Mouse (Mus musculus): ENCODE data around the gene Tomm40. TPM values are rescaled to one million over a fixed set of nuclear protein-coding genes. Genes with fewer than 3 reads are reported as not detected.
"Not testable (repeated sequence)": the region's sequence is repeated elsewhere in the genome, so short reads cannot be mapped to it uniquely, and the experiment has no call there.

Tomm40 gene
- polyA plus RNA-seq, 1 experiment: 218 TPM

DNA sequence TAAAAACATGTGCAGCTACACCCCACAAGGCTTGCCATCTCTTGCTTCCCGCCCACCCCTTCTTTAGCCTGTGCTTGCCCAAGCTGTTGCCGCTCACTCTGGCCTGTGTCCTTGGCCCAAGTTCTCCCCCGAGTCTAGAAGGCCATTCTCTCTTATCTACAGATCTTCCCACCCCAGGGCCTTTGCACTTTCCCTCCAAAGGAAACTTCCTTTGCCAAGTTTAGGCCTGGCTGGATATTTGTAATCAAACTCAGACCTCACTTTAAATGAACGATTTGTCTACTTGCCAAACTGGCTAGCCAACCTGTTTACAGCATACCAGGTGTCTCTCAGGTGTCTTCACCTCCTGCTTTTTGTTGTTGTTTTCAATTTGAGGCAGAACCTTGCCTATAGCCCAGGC is 24.4 kb downstream of the Tomm40 start:
- Histone ChIP-seq H3K79me3 (ENCODE audit: low read depth) (no peaks in the 10 kb centered on the region), H3K4me3 (ENCODE audit: insufficient read depth, poor library complexity, severe bottlenecking) (no peak overlapping the region), H3K36me3 (ENCODE audit: control insufficient read depth, insufficient read depth) (no peaks in the 10 kb centered on the region), H3K79me2 (ENCODE audit: control insufficient read depth, insufficient read depth) (no peaks in the 10 kb centered on the region), H3K27me3 (ENCODE audit: control insufficient read depth, insufficient read depth, insufficient read length) (peaks cover 4% of the 10 kb centered on the region), H3ac (ENCODE audit: control insufficient read depth, insufficient read length, low read depth) (no peak overlapping the region)
- no peak for TF ChIP-seq MAX (IDR thresholded peaks at IDR 0.05)
- TF ChIP-seq MYOD1 (IDR thresholded peaks at IDR 0.05; ENCODE audit: control insufficient read depth, insufficient read length, low read depth): no peak
- TF ChIP-seq FOSL1 (IDR thresholded peaks at IDR 0.05; ENCODE audit: insufficient read depth, low read length, poor library complexity, severe bottlenecking): no peak
- TF ChIP-seq USF1 (IDR thresholded peaks at IDR 0.05; ENCODE audit: low read depth): no peak
- TF ChIP-seq MYOG (IDR thresholded peaks at IDR 0.05; ENCODE audit: control insufficient read depth, extremely low read depth, insufficient read length): no peak
- no peak for TF ChIP-seq CTCF (IDR thresholded peaks at IDR 0.05; ENCODE audit: control insufficient read depth, insufficient read depth, insufficient read length)
- no peak for TF ChIP-seq CEBPB (IDR thresholded peaks at IDR 0.05; ENCODE audit: low read depth)

DNA sequence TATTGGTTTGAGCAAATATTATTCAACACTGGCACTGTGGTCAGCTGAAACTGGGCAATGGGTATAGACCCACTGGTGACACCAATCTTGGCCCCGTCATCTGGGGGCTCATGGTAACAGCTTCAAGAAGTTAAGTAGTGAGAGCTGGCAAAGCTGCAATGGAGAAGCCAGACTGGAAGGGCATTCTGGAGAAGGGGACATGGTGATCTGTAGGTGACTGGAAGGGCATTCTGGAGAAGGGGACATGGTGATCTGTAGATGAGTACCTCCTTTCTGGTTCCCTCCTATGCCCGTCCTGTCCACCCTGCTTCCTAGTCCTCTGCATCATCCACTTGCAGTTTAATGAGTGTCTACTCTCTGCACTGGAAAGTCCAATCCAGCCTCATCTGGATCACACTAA is 26.6 kb downstream of the Tomm40 start:
- Histone ChIP-seq H3K4me3 (ENCODE audit: insufficient read depth, poor library complexity, severe bottlenecking) (no peak overlapping the region), H3ac (ENCODE audit: control insufficient read depth, insufficient read length, low read depth) (no peak overlapping the region), H3K79me2 (ENCODE audit: control insufficient read depth, insufficient read depth) (no peaks in the 10 kb centered on the region), H3K36me3 (ENCODE audit: control insufficient read depth, insufficient read depth) (no peaks in the 10 kb centered on the region), H3K79me3 (ENCODE audit: low read depth) (no peaks in the 10 kb centered on the region), H3K27me3 (ENCODE audit: control insufficient read depth, insufficient read depth, insufficient read length) (peaks cover 13% of the 10 kb centered on the region)
- no peak for TF ChIP-seq MAX (IDR thresholded peaks at IDR 0.05)

DNA sequence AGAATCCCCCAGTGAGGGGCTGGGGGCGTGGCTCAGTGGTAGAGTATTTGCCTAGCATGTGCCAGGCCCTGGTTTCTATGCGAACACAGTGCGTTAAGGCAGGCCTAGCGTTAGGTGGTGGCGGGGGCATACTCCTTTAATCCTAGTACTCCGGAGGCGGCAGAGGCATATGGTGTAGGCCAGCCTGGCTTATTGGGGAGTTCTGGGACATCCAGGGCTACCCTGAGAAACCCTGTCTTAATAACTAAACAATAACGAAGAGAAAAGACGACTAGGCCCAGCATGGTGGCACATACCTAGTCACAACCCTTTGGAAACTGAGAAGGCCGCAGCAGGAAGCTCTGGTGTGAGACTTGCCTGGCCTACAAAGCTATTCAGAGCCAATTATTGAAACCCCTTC is 27.1 kb downstream of the Tomm40 start:
- Histone ChIP-seq H3K79me3 (ENCODE audit: low read depth) (no peaks in the 10 kb centered on the region), H3K36me3 (ENCODE audit: control insufficient read depth, insufficient read depth) (no peaks in the 10 kb centered on the region), H3K79me2 (ENCODE audit: control insufficient read depth, insufficient read depth) (no peaks in the 10 kb centered on the region), H3K27me3 (ENCODE audit: control insufficient read depth, insufficient read depth, insufficient read length) (peaks cover 13% of the 10 kb centered on the region), H3K4me3 (ENCODE audit: insufficient read depth, poor library complexity, severe bottlenecking) (no peak overlapping the region), H3ac (ENCODE audit: control insufficient read depth, insufficient read length, low read depth) (no peak overlapping the region)
- no peak for TF ChIP-seq MYOD1 (IDR thresholded peaks at IDR 0.05; ENCODE audit: control insufficient read depth, insufficient read length, low read depth)
- no peak for TF ChIP-seq MAX (IDR thresholded peaks at IDR 0.05)
- TF ChIP-seq USF1 (IDR thresholded peaks at IDR 0.05; ENCODE audit: low read depth): no peak
- no peak for TF ChIP-seq CEBPB (IDR thresholded peaks at IDR 0.05; ENCODE audit: low read depth)
- TF ChIP-seq MYOG (IDR thresholded peaks at IDR 0.05; ENCODE audit: control insufficient read depth, extremely low read depth, insufficient read length): no peak
- TF ChIP-seq CTCF (IDR thresholded peaks at IDR 0.05; ENCODE audit: control insufficient read depth, insufficient read depth, insufficient read length): no peak
- no peak for TF ChIP-seq FOSL1 (IDR thresholded peaks at IDR 0.05; ENCODE audit: insufficient read depth, low read length, poor library complexity, severe bottlenecking)

DNA sequence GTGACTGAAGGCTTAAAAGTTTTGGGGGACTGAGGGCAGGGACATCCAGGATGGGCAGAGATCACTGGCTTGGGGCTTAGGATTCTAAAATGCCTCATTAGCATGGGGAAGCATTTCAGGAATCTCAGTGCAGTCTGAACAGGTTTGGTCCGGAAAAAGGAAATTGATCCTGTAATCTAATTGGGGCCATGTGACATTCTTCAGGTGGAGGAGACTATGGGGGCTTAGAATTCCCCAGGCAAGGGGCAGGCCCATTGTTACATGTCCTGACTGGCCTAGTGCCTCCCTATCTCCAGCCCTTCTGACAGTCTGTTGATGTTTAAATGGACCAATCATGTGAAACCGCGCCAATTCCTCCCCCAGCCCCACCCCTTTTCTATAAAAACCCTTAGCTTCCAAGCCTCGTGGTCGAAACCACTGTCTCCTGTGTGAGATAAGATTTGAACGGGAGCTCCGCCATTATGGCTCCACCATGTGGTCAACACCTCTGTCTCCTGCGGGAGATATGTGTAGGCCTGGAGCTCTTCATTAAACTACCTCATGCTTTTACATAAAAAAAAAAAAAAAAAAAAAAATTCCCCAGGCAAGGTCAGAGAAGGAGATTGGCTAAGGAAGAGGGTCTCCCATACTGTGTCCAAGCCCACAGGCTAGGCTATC is 28.2 kb downstream of the Tomm40 start:
- H3ac ChIP-seq (ENCODE audit: control insufficient read depth, insufficient read length, low read depth); H3K79me3 ChIP-seq (ENCODE audit: low read depth); H3K36me3 ChIP-seq (ENCODE audit: control insufficient read depth, insufficient read depth); H3K4me3 ChIP-seq (ENCODE audit: insufficient read depth, poor library complexity, severe bottlenecking); H3K79me2 ChIP-seq (ENCODE audit: control insufficient read depth, insufficient read depth): not testable (repeated sequence)
- H3K27me3 ChIP-seq (ENCODE audit: control insufficient read depth, insufficient read depth, insufficient read length): peaks cover 13% of the 10 kb centered on the region

DNA sequence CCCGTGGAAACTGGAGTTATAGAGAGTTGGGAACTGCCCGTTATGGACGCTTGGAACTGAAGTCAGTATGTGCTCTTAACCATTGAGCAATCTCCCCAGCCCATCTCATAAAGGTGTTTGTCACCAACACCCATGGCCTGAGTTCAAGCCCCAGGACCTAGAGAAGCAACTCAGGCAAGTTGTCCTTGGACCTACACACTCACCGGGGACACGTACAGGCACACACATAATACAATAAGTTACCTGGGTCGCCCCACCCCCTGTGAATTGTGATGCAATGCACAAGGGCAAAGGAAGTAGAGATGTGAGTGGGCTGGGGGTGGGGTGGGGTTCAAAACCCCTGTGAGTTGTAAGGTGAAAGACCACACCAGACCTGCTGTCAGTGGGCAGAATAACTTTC is 28.7 kb downstream of the Tomm40 start:
- Histone ChIP-seq H3K36me3 (ENCODE audit: control insufficient read depth, insufficient read depth) (no peaks in the 10 kb centered on the region), H3ac (ENCODE audit: control insufficient read depth, insufficient read length, low read depth) (no peak overlapping the region), H3K27me3 (ENCODE audit: control insufficient read depth, insufficient read depth, insufficient read length) (peaks cover 13% of the 10 kb centered on the region), H3K4me3 (ENCODE audit: insufficient read depth, poor library complexity, severe bottlenecking) (no peak overlapping the region), H3K79me3 (ENCODE audit: low read depth) (no peaks in the 10 kb centered on the region), H3K79me2 (ENCODE audit: control insufficient read depth, insufficient read depth) (no peaks in the 10 kb centered on the region)
- TF ChIP-seq CEBPB (IDR thresholded peaks at IDR 0.05; ENCODE audit: low read depth) (no peak), USF1 (IDR thresholded peaks at IDR 0.05; ENCODE audit: low read depth) (no peak), MAX (IDR thresholded peaks at IDR 0.05) (no peak), MYOG (IDR thresholded peaks at IDR 0.05; ENCODE audit: control insufficient read depth, extremely low read depth, insufficient read length) (no peak), CTCF (IDR thresholded peaks at IDR 0.05; ENCODE audit: control insufficient read depth, insufficient read depth, insufficient read length) (no peak), FOSL1 (IDR thresholded peaks at IDR 0.05; ENCODE audit: insufficient read depth, low read length, poor library complexity, severe bottlenecking) (no peak), MYOD1 (IDR thresholded peaks at IDR 0.05; ENCODE audit: control insufficient read depth, insufficient read length, low read depth) (no peak)

DNA sequence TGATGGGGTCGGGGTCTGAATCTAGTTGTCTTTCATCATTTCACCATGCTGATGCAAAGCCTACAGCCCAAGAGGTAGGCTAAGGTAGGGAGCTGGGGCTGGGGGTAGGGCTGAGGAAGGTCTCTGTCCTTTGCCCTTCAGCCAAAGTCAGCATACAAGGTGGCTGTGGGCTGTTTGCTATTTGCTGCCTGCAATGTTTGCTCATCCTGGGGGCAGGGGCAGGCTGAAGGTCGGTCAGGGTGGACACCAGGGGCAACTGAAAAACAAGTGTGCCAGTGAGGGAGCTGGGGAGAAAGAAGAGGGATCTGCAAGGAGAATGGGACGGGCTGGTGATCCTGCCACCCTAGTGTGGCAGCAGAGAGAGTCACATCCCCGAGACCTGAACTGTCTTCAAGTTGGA is 29.9 kb downstream of the Tomm40 start:
- TF ChIP-seq MYOD1 (IDR thresholded peaks at IDR 0.05; ENCODE audit: control insufficient read depth, insufficient read length, low read depth): no peak
- TF ChIP-seq CTCF (IDR thresholded peaks at IDR 0.05; ENCODE audit: control insufficient read depth, insufficient read depth, insufficient read length): no peak
- TF ChIP-seq MYOG (IDR thresholded peaks at IDR 0.05; ENCODE audit: control insufficient read depth, extremely low read depth, insufficient read length): no peak
- H3K27me3 ChIP-seq (ENCODE audit: control insufficient read depth, insufficient read depth, insufficient read length): peaks cover 13% of the 10 kb centered on the region
- no peaks in the 10 kb centered on the region for H3K36me3 ChIP-seq (ENCODE audit: control insufficient read depth, insufficient read depth)
- no peak overlapping the region for H3ac ChIP-seq (ENCODE audit: control insufficient read depth, insufficient read length, low read depth)
- H3K79me3 ChIP-seq (ENCODE audit: low read depth): no peaks in the 10 kb centered on the region
- H3K4me3 ChIP-seq (ENCODE audit: insufficient read depth, poor library complexity, severe bottlenecking): no peak overlapping the region
- no peaks in the 10 kb centered on the region for H3K79me2 ChIP-seq (ENCODE audit: control insufficient read depth, insufficient read depth)

All from C2C12 (cell line).